Mouse (Mus musculus) intestine, postnatal 0 days (tissue): Measurements from ENCODE around the gene Tmem205. TPM values are rescaled to one million over a fixed set of nuclear protein-coding genes. Genes with fewer than 3 reads are reported as not detected.

ENCODE experiments used
- ATAC-seq: fragments of 200-750 bp; cut with Nextera tagmentation; 2 replicates; pipeline ENCODE4 v1.8.0; 2017; ENCODE audit warnings: mild to moderate bottlenecking, moderate TSS enrichment, moderate library complexity
- H3K27ac ChIP-seq: fragments of 300-500 bp; sonication (generic); 2 replicates; pipeline ENCODE4 v1.5.1; 2014; ENCODE audit warnings: mild to moderate bottlenecking, low read depth, low read length, moderate library complexity
- H3K27me3 ChIP-seq: fragments of 300-500 bp; sonication (generic); replicated peaks from 2 replicates; pipeline ENCODE4 v1.6.1; 2014; ENCODE audit warnings: low read length, mixed read lengths; ENCODE audit not compliant: control insufficient read depth, insufficient read depth
- H3K36me3 ChIP-seq: fragments of 300-500 bp; sonication (generic); 2 replicates; pipeline ENCODE4 v1.6.1; 2014; ENCODE audit warnings: mild to moderate bottlenecking, moderate library complexity; ENCODE audit not compliant: control insufficient read depth, insufficient read depth
- H3K4me1 ChIP-seq: fragments of 300-500 bp; sonication (generic); replicated peaks from 2 replicates; pipeline ENCODE4 v1.6.1; 2014; ENCODE audit warnings: antibody characterized with exemption, low read length, mixed read lengths; ENCODE audit not compliant: control insufficient read depth, insufficient read depth
- H3K4me2 ChIP-seq: fragments of 300-500 bp; sonication (generic); replicated peaks from 2 replicates; pipeline ENCODE4 v1.6.1; 2014; ENCODE audit warnings: low read depth, mild to moderate bottlenecking, moderate library complexity
- H3K4me3 ChIP-seq: fragments of 300-500 bp; sonication (generic); 2 replicates; pipeline ENCODE4 v1.5.1; 2014; ENCODE audit warnings: low read depth, low read length
- H3K9ac ChIP-seq: fragments of 300-500 bp; sonication (generic); 2 replicates; pipeline ENCODE4 v1.6.1; 2014; ENCODE audit warnings: mild to moderate bottlenecking, low read depth, low read length
- H3K9me3 ChIP-seq: fragments of 300-500 bp; sonication (generic); 2 replicates; pipeline ENCODE4 v1.6.1; 2016; ENCODE audit warnings: mixed run types; ENCODE audit not compliant: control insufficient read depth
- CTCF ChIP-seq: sonication (generic); IDR thresholded peaks from 2 replicates; pipeline ENCODE4 v1.5.1; 2016; ENCODE audit warnings: low read depth, mild to moderate bottlenecking, control low read depth, antibody characterized with exemption, moderate library complexity
- WGBS: fragments of 180-500 bp; shearing (Covaris S2); extraction: QIAGEN DNeasy Blood & Tissue Kit; methylation state at CpG from one replicate; pipeline ENCODE4 v1.1.7; 2014; 5-methylcytosine and 5-hydroxymethylcytosine counted together
- polyA plus RNA-seq: library from polyadenylated mRNA; unstranded; fragments of >200 nt; fragmentation: Nextera tagmentation; extraction: Ambion mirVana; gene quantifications from 2 replicates; pipeline ENCODE4 v1.2.1, GENCODE M21; 2015

Tmem205 gene
- 83.1 and 88.2 TPM in 2 replicates for polyA plus RNA-seq

DNA sequence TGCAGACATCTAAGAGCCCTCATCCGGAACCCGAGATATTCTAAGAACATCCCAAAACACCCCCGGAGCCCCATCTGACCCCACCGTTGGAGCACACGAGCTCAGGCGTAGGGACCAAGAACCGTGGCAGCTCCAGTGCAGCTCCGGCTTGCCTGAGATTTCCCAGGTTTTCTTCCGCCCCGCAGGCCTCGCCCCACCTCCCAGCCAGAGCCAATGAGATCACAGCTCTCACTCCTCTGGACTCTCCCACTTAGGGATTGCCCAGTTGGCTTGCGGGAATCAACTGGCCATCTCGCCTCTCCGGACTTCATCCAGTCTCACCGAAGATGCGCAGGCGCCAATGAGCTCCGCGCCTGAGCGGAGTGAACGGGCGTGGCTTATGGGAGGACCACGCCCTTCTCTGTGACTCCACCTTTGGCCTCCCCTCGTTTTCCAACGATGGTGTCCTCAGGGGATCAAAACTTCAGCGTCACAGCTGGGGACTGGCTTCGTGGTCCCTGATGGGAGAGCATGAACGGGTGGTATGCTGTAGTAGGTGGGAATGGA, at the start of gene Tmem205, which contains the start of gene Ccdc159:
Tmem205 (minus strand) TSS at position 349 of the 546 bp plus-strand sequence.
Ccdc159 (plus strand) TSS at position 264 of the 546 bp plus-strand sequence.
- peak within 1 kb of the TSS; percentile 54 for H3K4me3 ChIP-seq
- TF ChIP-seq CTCF = no peak
- no peaks in the 10 kb centered on the region for H3K9me3 ChIP-seq
- no peaks in the 10 kb centered on the region for H3K27me3 ChIP-seq
- peak within 1 kb of the TSS; percentile 50 for H3K9ac ChIP-seq
- peaks cover 5% of the 10 kb centered on the region; the same call in 1 of the 2 replicates for H3K4me1 ChIP-seq
- under 1% methylated on average over 28 of the region's 28 CpGs for WGBS
- H3K27ac ChIP-seq = peak within 1 kb of the TSS; percentile 29; the same call in 1 of the 2 replicates
- no peaks in the 10 kb centered on the region; the same call in 1 of the 2 replicates for H3K36me3 ChIP-seq
- H3K4me2 ChIP-seq = peak within 1 kb of the TSS; percentile 70
- peak; percentile 98 for ATAC-seq

DNA sequence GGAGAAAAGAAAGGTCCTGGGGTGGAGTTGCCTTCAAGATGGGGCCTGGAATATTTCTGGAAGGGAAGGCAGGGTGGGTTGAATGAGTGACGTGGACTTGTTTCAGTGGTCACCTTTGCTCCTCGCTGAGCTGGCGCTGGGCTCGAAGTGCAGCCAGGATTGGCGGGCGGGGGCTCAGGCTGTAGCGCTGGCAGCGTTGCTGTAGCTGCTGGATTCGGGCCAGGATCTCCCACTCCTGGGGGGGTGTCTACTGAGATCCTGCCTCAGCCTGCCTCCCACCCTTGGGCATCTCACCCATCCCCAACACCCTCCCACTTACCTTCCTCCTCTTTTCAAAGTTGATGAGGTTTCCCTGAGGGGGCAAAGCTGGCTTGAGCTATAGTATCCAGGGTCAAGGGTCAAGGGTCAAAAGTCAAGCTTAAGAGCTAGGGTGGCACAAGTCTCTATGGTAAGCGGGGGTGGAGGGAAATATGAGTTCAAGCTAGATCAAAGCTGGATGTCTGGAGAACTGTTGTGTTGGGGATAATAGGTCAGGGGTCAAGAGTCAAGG, 49.3 kb upstream of the Tmem205 start:
- no peak for TF ChIP-seq CTCF
- ATAC-seq = no peak
- Histone ChIP-seq H3K4me2 (no peak overlapping the region), H3K9ac (no peak overlapping the region), H3K4me1 (no peaks in the 10 kb centered on the region), H3K27ac (no peak overlapping the region), H3K9me3 (no peaks in the 10 kb centered on the region), H3K4me3 (no peak overlapping the region), H3K36me3 (no peaks in the 10 kb centered on the region), H3K27me3 (no peaks in the 10 kb centered on the region)
- 86% methylated on average over 10 of the region's 10 CpGs for WGBS

DNA sequence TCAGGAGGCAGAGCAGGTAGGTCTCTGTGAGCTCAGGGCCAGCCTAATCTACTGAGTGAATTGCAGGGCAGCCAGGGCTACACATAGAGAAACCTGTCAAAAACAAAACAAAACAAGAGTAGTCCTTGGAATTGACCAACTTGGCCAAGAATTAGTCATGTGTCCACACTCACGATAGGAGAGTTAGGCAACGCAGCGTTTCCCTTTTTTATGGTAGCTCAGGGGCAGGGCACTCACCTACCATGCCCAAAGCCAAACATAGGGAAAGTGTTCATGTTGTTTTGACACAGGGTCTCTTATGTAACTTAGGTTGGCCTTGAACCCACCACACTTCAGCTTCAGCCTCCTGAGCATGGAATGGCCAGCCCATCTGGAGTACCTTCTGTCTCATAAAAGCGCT, 41.9 kb upstream of the Tmem205 start:
- Histone ChIP-seq H3K9ac (no peak overlapping the region), H3K9me3 (no peaks in the 10 kb centered on the region), H3K36me3 (no peaks in the 10 kb centered on the region), H3K27me3 (no peaks in the 10 kb centered on the region), H3K4me1 (no peaks in the 10 kb centered on the region), H3K4me2 (no peak overlapping the region), H3K4me3 (no peak overlapping the region), H3K27ac (no peak overlapping the region)
- whole genome bisulfite sequencing = 83% methylated on average over 4 of the region's 4 CpGs
- ATAC-seq = no peak
- no peak for TF ChIP-seq CTCF

DNA sequence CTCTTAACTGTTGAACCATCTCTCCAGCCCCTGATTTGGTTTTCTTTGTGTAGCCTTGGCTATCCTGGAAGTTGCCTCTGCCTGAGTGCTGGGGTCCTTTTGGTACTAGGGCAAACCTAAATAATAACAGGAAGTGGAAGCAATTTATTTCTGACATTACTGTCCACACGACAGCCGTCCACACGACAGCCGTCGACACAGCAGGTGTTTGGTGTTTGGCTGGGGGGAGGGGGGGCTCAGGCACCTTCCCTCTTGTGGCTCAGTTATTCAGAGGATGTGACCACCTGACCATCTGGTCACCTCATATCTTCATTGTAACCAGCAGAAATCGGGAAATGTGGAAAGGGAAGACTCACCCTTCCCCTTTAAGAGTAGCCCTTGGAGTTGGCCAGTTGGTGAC, 41.5 kb upstream of the Tmem205 start:
- no peaks in the 10 kb centered on the region for H3K4me1 ChIP-seq
- no peak for ATAC-seq
- no peaks in the 10 kb centered on the region for H3K36me3 ChIP-seq
- H3K9me3 ChIP-seq = no peaks in the 10 kb centered on the region
- H3K27me3 ChIP-seq = no peaks in the 10 kb centered on the region
- no peak overlapping the region for H3K9ac ChIP-seq
- 42% methylated on average over 6 of the region's 6 CpGs for WGBS
- H3K4me3 ChIP-seq = no peak overlapping the region
- H3K27ac ChIP-seq = no peak overlapping the region
- TF ChIP-seq CTCF = no peak
- H3K4me2 ChIP-seq = no peak overlapping the region

DNA sequence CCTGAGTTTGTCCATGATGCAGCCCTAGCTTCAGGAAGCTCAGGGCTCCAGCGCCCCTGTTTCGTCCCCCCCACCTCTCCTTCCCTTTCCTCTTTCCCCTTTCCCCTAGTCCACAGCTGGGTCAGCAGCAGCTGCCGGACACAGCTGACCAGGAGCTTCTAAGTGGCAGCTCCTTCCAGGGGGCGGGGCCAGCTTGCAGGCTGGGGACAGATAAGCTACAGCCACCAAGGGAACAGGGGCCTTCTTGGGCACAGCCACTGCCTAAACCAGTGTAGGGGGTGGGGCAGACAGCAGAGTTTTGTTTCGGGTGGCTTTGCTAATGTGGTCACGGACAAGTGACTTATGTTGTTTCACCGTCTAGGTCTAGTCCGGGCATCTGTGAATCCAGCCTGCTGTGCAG, 36.1 kb upstream of the Tmem205 start, which contains the start of gene Epor:
Epor (minus strand) TSS at position 90 of the 400 bp plus-strand sequence.
- no peaks in the 10 kb centered on the region for H3K9me3 ChIP-seq
- H3K4me3 ChIP-seq = peak within 1 kb of the TSS; percentile 50
- H3K4me2 ChIP-seq = peak within 1 kb of the TSS; percentile 88
- 29% methylated on average over 7 of the region's 8 CpGs for WGBS
- no peaks in the 10 kb centered on the region for H3K36me3 ChIP-seq
- no peak within 1 kb of the TSS for H3K27ac ChIP-seq
- TF ChIP-seq CTCF = no peak
- peaks cover 34% of the 10 kb centered on the region for H3K27me3 ChIP-seq
- no peak for ATAC-seq
- 0 out of 2 replicates have a peak within 1 kb of the TSS, but pooled peaks have one; percentile 17 for H3K9ac ChIP-seq
- H3K4me1 ChIP-seq = no peaks in the 10 kb centered on the region; the same call in 1 of the 2 replicates

DNA sequence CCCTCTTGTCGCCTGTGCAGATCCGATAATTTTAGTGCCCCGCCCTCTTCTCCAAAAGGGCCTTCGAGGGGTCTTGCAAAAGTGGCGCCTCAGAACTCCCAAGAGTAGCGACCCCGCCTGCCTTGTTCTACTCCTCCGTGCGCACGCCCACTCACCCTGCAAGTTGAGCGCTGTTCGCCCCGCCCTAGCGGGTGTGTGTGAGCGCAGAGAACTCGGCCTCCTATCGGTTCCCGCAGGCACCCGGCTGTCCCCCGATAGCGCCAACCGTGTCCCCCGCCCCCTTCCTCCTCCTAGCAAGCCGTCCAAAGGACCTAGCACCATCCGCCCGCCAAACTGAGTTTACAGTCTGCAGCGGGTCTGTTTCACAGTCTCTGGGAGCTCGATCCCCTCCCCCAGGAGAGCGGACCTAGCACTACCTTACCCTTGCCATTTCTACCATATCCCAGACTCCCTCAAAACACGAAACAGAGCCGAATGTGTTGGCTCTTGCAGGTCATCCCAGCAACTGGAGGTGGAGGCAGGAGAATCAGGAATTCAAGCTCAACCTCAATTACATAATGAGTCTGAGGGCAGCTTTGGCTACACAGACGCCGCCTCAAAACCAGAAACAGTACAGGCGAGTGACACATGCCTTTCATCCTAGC, 35.2 kb upstream of the Tmem205 start:
- WGBS = 4% methylated on average over 34 of the region's 34 CpGs
- Histone ChIP-seq H3K9me3 (no peaks in the 10 kb centered on the region), H3K4me1 (no peaks in the 10 kb centered on the region; the same call in 1 of the 2 replicates), H3K27ac (no peak overlapping the region), H3K27me3 (peaks cover 34% of the 10 kb centered on the region), H3K36me3 (no peaks in the 10 kb centered on the region), H3K9ac (0 out of 2 replicates have a peak overlapping the region, but pooled peaks have one; percentile 17), H3K4me3 (peak overlapping the region; percentile 50), H3K4me2 (peak overlapping the region; percentile 88)
- TF ChIP-seq CTCF = peak; percentile 37
- peak; percentile 18; the same call in 1 of the 2 replicates for ATAC-seq
